Mouse (Mus musculus): ENCODE measurements around the gene Kif21b. TPM values are rescaled to one million over a fixed set of nuclear protein-coding genes. Genes with fewer than 3 reads are reported as not detected.

The Kif21b gene
- polyA plus RNA-seq, 1 experiment from 2014 or later: 5.6 TPM

- ATAC-seq (ENCODE audit: low FRiP score, low read depth): no peak
Measured at GRCm38 (mm10) chr1:136117069-136117468, 14.1 kb upstream of the Kif21b start.

DNA sequence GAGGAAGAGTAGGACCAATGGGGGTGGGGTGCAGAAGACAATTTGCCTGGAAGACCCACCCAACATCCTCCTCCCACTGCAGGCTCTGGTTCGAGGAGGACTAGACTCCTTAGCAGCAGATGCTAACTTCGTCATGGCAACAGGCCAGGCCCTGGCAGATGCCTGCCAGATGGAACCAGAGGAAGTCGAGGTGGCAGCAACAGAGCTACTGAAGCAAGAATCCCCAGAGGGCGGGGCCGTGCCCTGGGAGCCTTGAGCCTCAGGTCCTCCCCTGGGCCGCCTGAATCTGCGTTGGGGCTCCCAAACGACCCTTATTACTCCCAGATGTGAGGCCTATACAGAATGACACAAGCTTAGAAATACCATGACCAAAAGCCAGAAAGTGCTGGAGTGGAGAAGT lies 12.3 kb upstream of the Kif21b start:
- Histone ChIP-seq H3K27ac (no peak overlapping the region; the same call in 1 of the 2 replicates), H3K4me1 (peaks cover 18% of the 10 kb centered on the region), H3K27me3 (no peaks in the 10 kb centered on the region), H3K9ac (no peak overlapping the region), H3K4me2 (replicated peaks) (no peak overlapping the region), H3K9me3 (no peaks in the 10 kb centered on the region), H3K36me3 (no peaks in the 10 kb centered on the region), H3K4me3 (no peak overlapping the region)
- ATAC-seq (ENCODE audit: low FRiP score, low read depth): no peak
- 11% methylated on average over 8 of the region's 8 CpGs for WGBS

More at GRCm38 (mm10) chr1:136117069-136117468, 14.1 kb upstream of the Kif21b start:
- H3K36me3 ChIP-seq: no peaks in the 10 kb centered on the region
- H3K4me2 ChIP-seq (replicated peaks): no peak overlapping the region
- H3K9me3 ChIP-seq: no peaks in the 10 kb centered on the region
- H3K4me1 ChIP-seq: peaks cover 18% of the 10 kb centered on the region
- no peaks in the 10 kb centered on the region for H3K27me3 ChIP-seq
- H3K4me3 ChIP-seq: no peak overlapping the region
- WGBS: 82% methylated on average over 9 of the region's 9 CpGs
- H3K27ac ChIP-seq: no peak overlapping the region
- H3K9ac ChIP-seq: no peak overlapping the region

DNA sequence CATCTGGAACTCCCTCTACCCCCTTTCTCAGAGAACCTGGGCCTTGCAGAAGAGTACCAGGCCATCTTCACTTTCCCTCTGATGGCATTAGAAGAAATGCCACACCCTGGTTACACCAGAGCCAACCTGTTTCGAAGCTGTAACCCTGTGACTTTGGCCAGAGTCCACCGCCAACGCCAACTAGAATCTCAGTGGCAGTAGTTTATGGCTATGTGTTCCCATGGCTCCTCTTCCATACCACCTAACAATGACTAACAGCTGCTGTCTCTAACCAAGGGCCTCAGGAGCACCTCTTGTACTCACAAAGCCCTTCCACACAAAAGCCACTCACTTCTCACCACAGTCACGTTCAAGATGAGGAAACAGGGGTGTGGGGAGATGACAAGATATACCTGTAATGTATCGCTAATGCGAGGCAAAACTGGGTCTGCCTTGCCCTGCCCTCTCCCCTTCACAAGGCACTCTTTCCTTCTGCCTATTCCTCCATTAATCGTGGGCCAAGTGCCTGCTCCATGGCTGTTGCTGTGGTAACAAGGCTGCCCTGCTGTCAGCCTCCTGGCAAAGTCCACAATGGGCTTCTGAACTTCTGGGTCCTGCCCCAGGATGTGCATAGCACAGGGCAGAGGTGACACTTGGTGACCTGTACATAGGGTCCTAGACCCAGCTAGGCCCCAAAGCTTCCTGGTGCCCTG lies 11.5 kb upstream of the Kif21b start:
- Histone ChIP-seq H3K4me1 (peaks cover 18% of the 10 kb centered on the region), H3K27ac (peak overlapping the region; percentile 39; the same call in 1 of the 2 replicates), H3K4me3 (no peak overlapping the region), H3K9ac (no peak overlapping the region), H3K27me3 (no peaks in the 10 kb centered on the region), H3K36me3 (no peaks in the 10 kb centered on the region), H3K4me2 (replicated peaks) (no peak overlapping the region), H3K9me3 (no peaks in the 10 kb centered on the region)
- 73% methylated on average over 7 of the region's 7 CpGs for WGBS
- no peak for ATAC-seq (ENCODE audit: low FRiP score, low read depth)

DNA sequence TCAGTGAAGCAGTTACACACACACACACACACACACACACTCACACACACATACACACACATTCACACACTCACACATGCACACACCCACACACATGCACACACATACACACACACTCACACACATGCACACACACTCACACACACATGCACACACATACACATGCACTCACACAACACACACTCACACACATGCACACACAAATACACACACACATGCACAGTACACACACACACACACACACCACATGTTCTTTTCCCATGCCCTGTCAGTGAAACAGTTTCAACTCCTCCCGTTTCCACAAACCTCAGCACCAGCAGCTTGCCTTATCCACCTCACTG lies 11.0 kb upstream of the Kif21b start:
- ATAC-seq (ENCODE audit: low FRiP score, low read depth): no peak
- H3K9ac ChIP-seq: no peak overlapping the region
- WGBS: 67% methylated on average over 1 of the region's 1 CpGs
- no peaks in the 10 kb centered on the region for H3K36me3 ChIP-seq
- no peak overlapping the region for H3K27ac ChIP-seq
- no peaks in the 10 kb centered on the region for H3K27me3 ChIP-seq
- H3K9me3 ChIP-seq: no peaks in the 10 kb centered on the region
- H3K4me1 ChIP-seq: peaks cover 18% of the 10 kb centered on the region
- no peak overlapping the region for H3K4me3 ChIP-seq
- H3K4me2 ChIP-seq (replicated peaks): no peak overlapping the region

GRCm38 (mm10) chr1:136120785-136121184 lies 10.4 kb upstream of the Kif21b start:
- 41% methylated on average over 6 of the region's 6 CpGs for WGBS
- no peak for ATAC-seq (ENCODE audit: low FRiP score, low read depth)
- no peak overlapping the region for H3K9ac ChIP-seq

GRCm38 (mm10) chr1:136122030-136122429 lies 9.2 kb upstream of the Kif21b start:
- Histone ChIP-seq H3K4me1 (peaks cover 18% of the 10 kb centered on the region), H3K9ac (no peak overlapping the region), H3K4me3 (no peak overlapping the region), H3K36me3 (no peaks in the 10 kb centered on the region), H3K9me3 (no peaks in the 10 kb centered on the region), H3K27ac (no peak overlapping the region), H3K4me2 (replicated peaks) (no peak overlapping the region), H3K27me3 (no peaks in the 10 kb centered on the region)
- 84% methylated on average over 8 of the region's 8 CpGs for WGBS
- ATAC-seq (ENCODE audit: low FRiP score, low read depth): no peak

More at GRCm38 (mm10) chr1:136120785-136121184, 10.4 kb upstream of the Kif21b start:
- no peak overlapping the region for H3K4me2 ChIP-seq (replicated peaks)
- no peaks in the 10 kb centered on the region for H3K36me3 ChIP-seq
- no peak overlapping the region for H3K4me3 ChIP-seq
- H3K4me1 ChIP-seq: peaks cover 18% of the 10 kb centered on the region
- H3K27me3 ChIP-seq: no peaks in the 10 kb centered on the region
- H3K9me3 ChIP-seq: no peaks in the 10 kb centered on the region
- H3K27ac ChIP-seq: no peak overlapping the region

- 76% methylated on average over 10 of the region's 10 CpGs for WGBS
- Histone ChIP-seq H3K27me3 (no peaks in the 10 kb centered on the region), H3K4me2 (replicated peaks) (no peak overlapping the region), H3K9me3 (no peaks in the 10 kb centered on the region), H3K27ac (no peak overlapping the region), H3K4me1 (peaks cover 32% of the 10 kb centered on the region), H3K4me3 (no peak overlapping the region), H3K9ac (no peak overlapping the region), H3K36me3 (no peaks in the 10 kb centered on the region)
- no peak for ATAC-seq (ENCODE audit: low FRiP score, low read depth)
Measured at GRCm38 (mm10) chr1:136126159-136126765, 4.9 kb upstream of the Kif21b start.

DNA sequence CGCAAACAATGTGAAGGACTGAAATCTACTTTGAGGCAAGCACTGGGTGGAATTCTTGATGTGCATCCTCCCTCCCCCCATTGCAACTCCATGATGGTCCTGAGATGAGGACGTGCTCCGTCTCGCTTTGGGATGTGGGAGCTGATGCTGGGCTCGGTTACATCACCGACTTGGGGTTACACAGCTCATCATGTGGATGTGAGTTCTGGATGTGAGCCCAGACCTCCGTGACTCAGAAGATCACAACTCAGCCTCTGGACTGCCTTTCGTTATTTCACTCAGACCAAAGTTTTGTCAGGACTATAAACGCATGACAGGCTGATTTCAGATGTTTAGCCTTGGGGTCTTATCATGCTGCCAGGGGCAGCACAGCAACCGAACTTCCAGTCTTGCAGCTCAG lies 4.3 kb upstream of the Kif21b start:
- no peaks in the 10 kb centered on the region for H3K9me3 ChIP-seq
- H3K27ac ChIP-seq: no peak overlapping the region
- H3K9ac ChIP-seq: no peak overlapping the region
- ATAC-seq (ENCODE audit: low FRiP score, low read depth): no peak
- no peak overlapping the region for H3K4me2 ChIP-seq (replicated peaks)
- no peak overlapping the region for H3K4me3 ChIP-seq
- 63% methylated on average over 10 of the region's 10 CpGs for WGBS
- no peaks in the 10 kb centered on the region for H3K27me3 ChIP-seq
- no peaks in the 10 kb centered on the region for H3K36me3 ChIP-seq
- peaks cover 34% of the 10 kb centered on the region for H3K4me1 ChIP-seq

DNA sequence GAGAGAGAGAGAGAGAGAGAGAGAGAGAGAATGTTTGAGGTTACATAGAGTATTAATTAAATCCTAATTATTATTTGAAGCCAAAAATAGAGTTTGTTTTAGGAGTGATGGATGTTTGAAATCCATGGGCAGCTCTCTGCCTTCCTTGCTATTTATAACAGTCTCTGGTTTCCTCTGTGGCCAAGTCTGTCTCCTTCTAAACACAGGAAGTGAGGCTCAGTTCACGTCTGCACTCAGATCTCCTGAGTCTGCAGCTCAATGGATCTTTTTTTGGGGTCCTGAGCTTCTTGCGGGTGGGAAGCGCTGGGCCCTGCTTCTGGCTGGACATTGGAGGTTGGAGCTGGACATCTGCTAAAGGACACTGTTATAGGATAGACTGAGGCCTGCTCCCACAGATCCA lies 3.3 kb upstream of the Kif21b start:
- 59% methylated on average over 3 of the region's 3 CpGs for WGBS
- no peak overlapping the region for H3K9ac ChIP-seq
- no peaks in the 10 kb centered on the region for H3K9me3 ChIP-seq
- no peak for ATAC-seq (ENCODE audit: low FRiP score, low read depth)
- H3K4me2 ChIP-seq (replicated peaks): no peak overlapping the region
- H3K4me3 ChIP-seq: no peak overlapping the region
- no peaks in the 10 kb centered on the region for H3K27me3 ChIP-seq
- no peaks in the 10 kb centered on the region for H3K36me3 ChIP-seq
- peaks cover 44% of the 10 kb centered on the region for H3K4me1 ChIP-seq
- no peak overlapping the region for H3K27ac ChIP-seq

DNA sequence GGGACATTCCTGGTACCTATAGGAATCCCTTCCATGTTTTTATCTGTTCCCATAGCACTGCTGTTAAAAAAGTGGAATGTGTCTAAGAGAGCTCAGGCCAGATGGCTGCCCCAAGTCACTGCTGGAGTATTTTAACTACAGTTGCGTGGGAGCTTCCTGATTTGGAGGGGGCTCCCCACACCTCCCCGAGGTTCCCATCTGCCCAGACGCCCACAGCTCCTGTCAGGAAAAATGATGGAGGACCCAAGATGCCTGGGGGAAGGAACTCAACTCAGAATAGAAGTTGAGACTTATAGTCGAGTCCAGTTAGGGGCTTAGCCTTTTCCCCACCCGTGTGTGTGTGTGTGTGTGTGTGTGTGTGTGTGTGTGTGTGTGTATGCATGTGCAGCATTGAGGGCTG lies 2.8 kb upstream of the Kif21b start:
- WGBS: 35% methylated on average over 5 of the region's 5 CpGs
- no peak overlapping the region for H3K27ac ChIP-seq
- no peak for ATAC-seq (ENCODE audit: low FRiP score, low read depth)

GRCm38 (mm10) chr1:136128944-136129589 lies 2.1 kb upstream of the Kif21b start:
- Histone ChIP-seq H3K27me3 (no peaks in the 10 kb centered on the region), H3K4me1 (peaks cover 56% of the 10 kb centered on the region), H3K36me3 (no peaks in the 10 kb centered on the region), H3K4me2 (replicated peaks) (no peak overlapping the region), H3K4me3 (no peak overlapping the region), H3K9me3 (no peaks in the 10 kb centered on the region), H3K9ac (peak overlapping the region; percentile 45; the same call in 1 of the 2 replicates), H3K27ac (no peak overlapping the region)
- WGBS: 40% methylated on average over 4 of the region's 4 CpGs
- ATAC-seq (ENCODE audit: low FRiP score, low read depth): no peak

More for the DNA sequence above, 2.8 kb upstream of the Kif21b start:
- no peaks in the 10 kb centered on the region for H3K9me3 ChIP-seq
- H3K36me3 ChIP-seq: no peaks in the 10 kb centered on the region
- H3K9ac ChIP-seq: no peak overlapping the region
- H3K4me1 ChIP-seq: peaks cover 50% of the 10 kb centered on the region
- H3K27me3 ChIP-seq: no peaks in the 10 kb centered on the region
- H3K4me2 ChIP-seq (replicated peaks): no peak overlapping the region
- no peak overlapping the region for H3K4me3 ChIP-seq

DNA sequence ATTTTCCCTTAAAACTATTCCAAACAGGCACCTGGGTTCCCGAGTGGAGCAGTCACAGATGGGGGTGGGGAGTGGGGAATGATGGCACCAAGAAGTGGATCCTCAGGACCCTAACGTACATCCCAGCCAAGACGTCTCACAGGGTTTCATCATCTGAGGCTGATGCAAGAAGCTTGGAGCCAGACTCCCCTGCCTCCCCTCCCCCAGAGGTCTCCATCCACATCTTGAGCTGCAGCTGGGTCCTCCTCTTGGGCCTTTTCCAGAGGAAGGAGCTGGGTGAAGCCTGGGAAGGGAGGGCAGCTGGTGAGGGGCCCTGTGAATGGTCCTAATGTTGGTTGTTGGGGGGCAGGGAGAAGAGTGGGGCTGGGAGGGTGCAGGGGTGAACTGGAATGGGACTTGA lies 1.1 kb upstream of the Kif21b start:
- peak overlapping the region; percentile 87 for H3K4me2 ChIP-seq (replicated peaks)
- no peak overlapping the region for H3K27ac ChIP-seq
- H3K4me1 ChIP-seq: peaks cover 67% of the 10 kb centered on the region
- 57% methylated on average over 3 of the region's 3 CpGs for WGBS
- peak overlapping the region; percentile 85; the same call in 1 of the 2 replicates for H3K4me3 ChIP-seq
- H3K27me3 ChIP-seq: no peaks in the 10 kb centered on the region
- H3K36me3 ChIP-seq: no peaks in the 10 kb centered on the region
- H3K9me3 ChIP-seq: no peaks in the 10 kb centered on the region
- no peak for ATAC-seq (ENCODE audit: low FRiP score, low read depth)
- H3K9ac ChIP-seq: no peak overlapping the region

All from limb, embryonic 13.5 days (tissue).